ENCODE assay signal across 18 mouse cellular contexts in genomic region chr8:105282239-105282638, GRCm38 (mm10). TPM values are rescaled to one million over a fixed set of nuclear protein-coding genes. Genes with fewer than 3 reads are reported as not detected.
"Had no signal": no experiment of that assay in that cellular context is flagged by ENCODE, and none has a peak within 500 bp of the region (broad histone marks: within the 10 kb centered on the region; RNA-seq: fewer than 3 reads in every experiment).

No protein-coding gene starts in this region.

- H3K27ac ChIP-seq: neural tube, embryonic 13.5 days; neural tube, embryonic 15.5 days; stomach, embryonic 15.5 days; stomach, postnatal 0 days had no signal

- H3K9ac ChIP-seq: neural tube, embryonic 13.5 days; neural tube, embryonic 15.5 days; stomach, embryonic 15.5 days had no signal

- H3K9me3 ChIP-seq: neural tube, embryonic 13.5 days; neural tube, embryonic 15.5 days; stomach, embryonic 15.5 days had no signal

- DNase-seq: retina, postnatal 1 day; right cerebral cortex, adult 18-20 months; right cerebral cortex, postnatal 25 days; right cerebral cortex, postnatal 4 days; thymus, adult 18-20 months; thymus, adult 2 months; thymus, postnatal 14 days; thymus, postnatal 25 days; thymus, postnatal 36 days; thymus, postnatal 4 days had no signal

- H3K4me3 ChIP-seq: neural tube, embryonic 13.5 days; neural tube, embryonic 15.5 days; stomach, embryonic 15.5 days had no signal

RNA-seq across cellular contexts. Expression of gene Nol3, which starts 6.3 kb away (rescaled TPM):
- total RNA-seq: neutrophil, adult 5-6 weeks had no signal

RNA-seq across cellular contexts. Expression of gene Hsf4, which starts 12.6 kb away (rescaled TPM):
- total RNA-seq: neutrophil, adult 5-6 weeks had no signal
- polyA plus RNA-seq: stomach, embryonic 14.5 days; stomach, embryonic 16.5 days; thymus, postnatal 0 days had no signal
